Mouse (Mus musculus): ENCODE results near the gene Dusp7.

- no peak for TF ChIP-seq MAFK (IDR thresholded peaks at IDR 0.05; ENCODE audit: insufficient read depth, low read depth, low read length)
- no peak for TF ChIP-seq CHD2 (IDR thresholded peaks at IDR 0.05; ENCODE audit: low read depth, low read length)
- TF ChIP-seq HCFC1 (IDR thresholded peaks at IDR 0.05; ENCODE audit: borderline replicate concordance, insufficient read depth, low read length), result no peak
These were observed 4.3 kb downstream of the Dusp7 start for GRCm38 (mm10) chr9:106372431-106373412.
